Mouse (Mus musculus): Measurements from ENCODE around the gene Arpc5l. TPM values are rescaled to one million over a fixed set of nuclear protein-coding genes. Genes with fewer than 3 reads are reported as not detected.

The Arpc5l gene
- 129 and 136 TPM in 2 replicates for polyA plus RNA-seq (2015; fragmentation: Nextera tagmentation; extraction: Ambion mirVana)

DNA sequence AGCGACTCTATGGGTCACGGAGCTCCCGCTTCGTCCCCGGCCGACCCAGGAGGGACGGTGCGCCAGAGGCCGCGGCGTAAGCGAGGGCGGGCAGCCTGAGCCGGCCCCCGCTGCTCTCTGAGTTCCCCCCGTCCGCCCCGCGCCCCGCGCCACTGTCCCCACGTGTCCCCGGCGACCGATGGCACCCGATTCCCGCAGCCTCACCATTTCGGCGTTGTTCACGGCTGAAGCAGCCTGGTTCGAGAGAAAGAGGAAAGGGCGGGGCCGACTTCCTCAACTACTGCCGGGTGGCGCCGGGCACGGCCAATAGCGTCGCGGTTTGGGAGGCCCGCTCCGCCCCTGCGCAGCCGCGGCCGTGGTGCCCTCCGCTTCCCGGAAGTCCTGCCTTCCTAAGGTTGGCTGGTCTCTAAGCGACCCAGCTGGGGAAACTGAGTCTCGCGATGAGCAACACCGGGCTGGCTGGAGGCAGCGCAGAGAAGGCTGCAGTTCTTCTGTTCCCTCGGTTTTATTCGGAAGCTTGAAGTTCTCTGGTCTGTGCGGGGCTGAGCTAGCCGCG lies at the start of gene Arpc5l:
TSS of gene Arpc5l (plus strand) at position 469 of the 556 bp plus-strand sequence.
- Histone ChIP-seq H3K4me3 (peak within 1 kb of the TSS; percentile 86), H3K4me2 (peak within 1 kb of the TSS; percentile 89), H3K27me3 (replicated peaks) (no peaks in the 10 kb centered on the region), H3K9me3 (no peaks in the 10 kb centered on the region), H3K36me3 (replicated peaks) (peaks cover 24% of the 10 kb centered on the region), H3K9ac (peak within 1 kb of the TSS; percentile 88), H3K27ac (peak within 1 kb of the TSS; percentile 89), H3K4me1 (peaks cover 53% of the 10 kb centered on the region)
- under 1% methylated on average over 57 of the region's 58 CpGs for WGBS
- peak; percentile 89 for ATAC-seq (replicated peaks)

DNA sequence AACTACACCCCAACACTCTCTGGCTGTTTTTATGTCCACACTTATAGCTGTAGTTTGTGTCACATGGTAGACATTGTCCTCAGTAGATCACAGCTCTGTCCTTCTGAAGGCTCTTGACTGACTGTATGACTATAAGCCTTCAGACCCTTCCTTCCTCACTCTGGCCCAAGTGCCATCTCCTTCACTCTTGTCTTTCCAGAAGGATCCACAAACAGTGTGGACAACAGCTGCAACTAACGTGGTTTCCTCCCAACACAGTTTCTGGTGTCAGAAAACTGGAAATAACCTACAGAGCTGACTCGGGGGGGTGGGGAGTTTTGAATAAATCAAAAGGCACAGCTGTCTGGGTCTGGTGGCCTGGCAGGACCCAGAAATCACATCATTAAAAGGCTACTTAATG lies 49.1 kb upstream of the Arpc5l start:
- H3K4me2 ChIP-seq: no peak overlapping the region
- 84% methylated on average over 2 of the region's 2 CpGs for WGBS
- no peak overlapping the region for H3K9ac ChIP-seq
- no peaks in the 10 kb centered on the region for H3K36me3 ChIP-seq (replicated peaks)
- H3K4me3 ChIP-seq: no peak overlapping the region
- H3K9me3 ChIP-seq: no peaks in the 10 kb centered on the region
- ATAC-seq (replicated peaks): no peak
- no peaks in the 10 kb centered on the region for H3K27me3 ChIP-seq (replicated peaks)
- H3K27ac ChIP-seq: no peak overlapping the region
- H3K4me1 ChIP-seq: no peaks in the 10 kb centered on the region

- H3K9me3 ChIP-seq: no peaks in the 10 kb centered on the region
- H3K9ac ChIP-seq: no peak overlapping the region
- H3K4me3 ChIP-seq: no peak overlapping the region
- no peaks in the 10 kb centered on the region for H3K36me3 ChIP-seq (replicated peaks)
- no peak overlapping the region for H3K4me2 ChIP-seq
- WGBS: 89% methylated on average over 5 of the region's 5 CpGs
- no peak overlapping the region for H3K27ac ChIP-seq
- no peaks in the 10 kb centered on the region for H3K4me1 ChIP-seq
- ATAC-seq (replicated peaks): no peak
- no peaks in the 10 kb centered on the region for H3K27me3 ChIP-seq (replicated peaks)
These were observed 47.4 kb upstream of the Arpc5l start for GRCm38 (mm10) chr2:38957671-38958223.

DNA sequence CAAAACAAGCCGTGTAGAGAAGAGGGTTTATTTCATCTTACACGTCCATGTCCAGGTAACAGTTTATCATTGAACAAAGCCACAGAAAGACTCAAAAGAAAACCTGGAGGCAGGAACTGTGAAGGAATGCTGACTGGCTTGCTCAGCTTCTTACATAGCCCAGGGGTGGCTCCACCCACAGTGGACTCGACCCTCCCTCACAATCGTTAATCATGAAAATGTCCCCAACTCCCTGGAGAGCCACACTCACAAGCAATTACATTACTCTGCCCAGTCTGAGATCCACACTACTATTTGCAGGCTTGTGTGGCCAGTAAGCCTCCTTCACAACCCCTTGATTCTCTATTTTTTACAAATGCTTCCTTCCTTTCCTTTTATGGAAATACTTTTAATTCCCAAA lies 41.0 kb upstream of the Arpc5l start:
- no peak overlapping the region for H3K4me2 ChIP-seq
- ATAC-seq (replicated peaks): no peak
- no peaks in the 10 kb centered on the region for H3K9me3 ChIP-seq
- H3K36me3 ChIP-seq (replicated peaks): no peaks in the 10 kb centered on the region
- no peak overlapping the region for H3K27ac ChIP-seq
- no peaks in the 10 kb centered on the region for H3K27me3 ChIP-seq (replicated peaks)
- no peaks in the 10 kb centered on the region for H3K4me1 ChIP-seq
- H3K4me3 ChIP-seq: no peak overlapping the region
- H3K9ac ChIP-seq: no peak overlapping the region
- WGBS: 49% methylated on average over 4 of the region's 4 CpGs

- no peak overlapping the region for H3K4me2 ChIP-seq
- WGBS: 97% methylated on average over 2 of the region's 2 CpGs
- no peaks in the 10 kb centered on the region for H3K9me3 ChIP-seq
- H3K9ac ChIP-seq: no peak overlapping the region
- no peaks in the 10 kb centered on the region for H3K4me1 ChIP-seq
- H3K27ac ChIP-seq: no peak overlapping the region
- H3K4me3 ChIP-seq: no peak overlapping the region
- ATAC-seq (replicated peaks): no peak
- no peaks in the 10 kb centered on the region for H3K27me3 ChIP-seq (replicated peaks)
- no peaks in the 10 kb centered on the region for H3K36me3 ChIP-seq (replicated peaks)
These were observed 35.5 kb upstream of the Arpc5l start for GRCm38 (mm10) chr2:38969650-38970049.

DNA sequence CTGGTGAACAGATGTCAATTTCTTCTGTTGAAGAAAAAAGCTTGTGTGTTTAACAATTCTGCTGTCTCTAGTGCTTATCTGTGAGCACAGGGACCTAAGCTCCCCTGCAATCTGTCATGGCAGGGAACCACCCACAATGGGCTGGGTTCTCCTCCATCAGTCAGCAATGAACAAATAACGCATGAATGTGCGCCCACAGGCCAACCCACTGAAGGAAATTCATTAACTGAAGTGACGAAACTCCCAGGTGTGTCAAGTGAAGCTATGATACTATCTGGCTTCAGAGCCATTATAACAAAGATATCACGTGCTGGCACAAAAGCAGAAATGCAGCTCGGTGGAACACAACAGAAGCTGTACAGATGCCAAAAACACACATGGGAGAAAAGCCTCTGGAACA lies 35.1 kb upstream of the Arpc5l start:
- Histone ChIP-seq H3K4me2 (no peak overlapping the region), H3K27ac (no peak overlapping the region), H3K9me3 (no peaks in the 10 kb centered on the region), H3K9ac (no peak overlapping the region), H3K4me3 (no peak overlapping the region), H3K4me1 (no peaks in the 10 kb centered on the region), H3K36me3 (replicated peaks) (no peaks in the 10 kb centered on the region), H3K27me3 (replicated peaks) (no peaks in the 10 kb centered on the region)
- 83% methylated on average over 5 of the region's 5 CpGs for WGBS
- ATAC-seq (replicated peaks): no peak

- WGBS: 42% methylated on average over 2 of the region's 2 CpGs
- Histone ChIP-seq H3K4me2 (no peak overlapping the region), H3K27ac (no peak overlapping the region), H3K27me3 (replicated peaks) (no peaks in the 10 kb centered on the region), H3K36me3 (replicated peaks) (no peaks in the 10 kb centered on the region), H3K9ac (no peak overlapping the region), H3K9me3 (no peaks in the 10 kb centered on the region), H3K4me1 (no peaks in the 10 kb centered on the region), H3K4me3 (no peak overlapping the region)
- no peak for ATAC-seq (replicated peaks)
These were observed 31.9 kb upstream of the Arpc5l start for GRCm38 (mm10) chr2:38973223-38973622.

DNA sequence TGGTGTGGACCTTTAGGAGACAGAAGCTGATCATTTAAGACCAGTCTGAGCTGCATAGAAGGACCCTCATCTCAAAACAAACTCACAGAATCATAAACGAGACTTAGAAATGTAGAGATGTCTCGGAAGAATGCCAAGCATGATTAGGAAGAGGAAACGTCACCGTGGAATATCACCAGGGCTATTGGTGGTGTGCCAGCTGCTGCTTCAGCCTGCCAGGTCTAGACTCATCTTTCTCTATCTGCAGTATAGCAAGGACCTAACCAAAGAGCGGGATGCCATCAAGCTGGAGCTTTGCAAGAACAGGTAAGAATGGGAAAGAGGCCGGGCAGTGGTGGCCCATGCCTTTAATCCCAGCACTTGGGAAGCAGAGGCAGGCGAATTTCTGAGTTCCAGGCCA lies 31.4 kb upstream of the Arpc5l start:
- Histone ChIP-seq H3K9ac (no peak overlapping the region), H3K27me3 (replicated peaks) (no peaks in the 10 kb centered on the region), H3K9me3 (no peaks in the 10 kb centered on the region), H3K4me1 (no peaks in the 10 kb centered on the region), H3K27ac (no peak overlapping the region), H3K4me3 (no peak overlapping the region), H3K4me2 (no peak overlapping the region), H3K36me3 (replicated peaks) (no peaks in the 10 kb centered on the region)
- ATAC-seq (replicated peaks): no peak
- 86% methylated on average over 7 of the region's 7 CpGs for WGBS

- no peaks in the 10 kb centered on the region for H3K27me3 ChIP-seq (replicated peaks)
- H3K4me1 ChIP-seq: no peaks in the 10 kb centered on the region
- H3K27ac ChIP-seq: no peak overlapping the region
- H3K4me2 ChIP-seq: no peak overlapping the region
- no peak overlapping the region for H3K9ac ChIP-seq
- H3K36me3 ChIP-seq (replicated peaks): no peaks in the 10 kb centered on the region
- H3K9me3 ChIP-seq: no peaks in the 10 kb centered on the region
- no peak overlapping the region for H3K4me3 ChIP-seq
- no peak for ATAC-seq (replicated peaks)
- WGBS: 41% methylated on average over 2 of the region's 2 CpGs
These were observed 31.0 kb upstream of the Arpc5l start for GRCm38 (mm10) chr2:38974171-38974570.

GRCm38 (mm10) chr2:38975181-38975580 lies 30.0 kb upstream of the Arpc5l start:
- ATAC-seq (replicated peaks): no peak
- Histone ChIP-seq H3K4me2 (no peak overlapping the region), H3K27ac (no peak overlapping the region), H3K4me1 (no peaks in the 10 kb centered on the region), H3K9me3 (no peaks in the 10 kb centered on the region), H3K9ac (no peak overlapping the region), H3K4me3 (no peak overlapping the region), H3K36me3 (replicated peaks) (no peaks in the 10 kb centered on the region), H3K27me3 (replicated peaks) (no peaks in the 10 kb centered on the region)
- 86% methylated on average over 3 of the region's 3 CpGs for WGBS

GRCm38 (mm10) chr2:38975941-38976805 lies 29.0 kb upstream of the Arpc5l start:
- ATAC-seq (replicated peaks): no peak

DNA sequence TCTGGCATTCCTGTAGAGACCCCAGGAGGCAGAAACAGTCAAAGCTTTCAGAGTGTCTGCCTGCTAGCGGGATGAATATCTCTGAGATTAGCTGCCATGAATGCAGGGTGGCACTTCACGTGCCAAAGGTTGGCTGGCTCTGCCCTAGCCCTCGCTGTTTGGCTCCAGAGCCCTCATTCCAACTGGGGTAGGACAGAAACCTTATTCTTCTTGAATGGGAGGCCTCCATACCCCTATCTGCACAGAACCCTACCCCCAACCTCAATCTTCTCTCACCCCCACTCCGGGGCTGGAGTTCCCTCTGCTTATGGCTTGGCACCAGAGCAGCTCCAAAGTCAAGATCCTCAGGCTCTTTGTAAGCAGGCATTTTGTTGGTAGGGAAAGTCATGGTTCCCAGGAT lies 27.3 kb upstream of the Arpc5l start:
- no peak overlapping the region for H3K4me2 ChIP-seq
- no peak overlapping the region for H3K9ac ChIP-seq
- no peak overlapping the region for H3K27ac ChIP-seq
- no peaks in the 10 kb centered on the region for H3K9me3 ChIP-seq
- H3K4me1 ChIP-seq: no peaks in the 10 kb centered on the region
- no peaks in the 10 kb centered on the region for H3K36me3 ChIP-seq (replicated peaks)
- H3K4me3 ChIP-seq: no peak overlapping the region
- WGBS: 75% methylated on average over 4 of the region's 4 CpGs
- no peak for ATAC-seq (replicated peaks)
- no peaks in the 10 kb centered on the region for H3K27me3 ChIP-seq (replicated peaks)

More at GRCm38 (mm10) chr2:38975941-38976805, 29.0 kb upstream of the Arpc5l start:
- Histone ChIP-seq H3K9ac (no peak overlapping the region), H3K27ac (no peak overlapping the region), H3K9me3 (no peaks in the 10 kb centered on the region), H3K4me1 (no peaks in the 10 kb centered on the region), H3K27me3 (replicated peaks) (no peaks in the 10 kb centered on the region), H3K4me2 (no peak overlapping the region), H3K36me3 (replicated peaks) (no peaks in the 10 kb centered on the region), H3K4me3 (no peak overlapping the region)
- WGBS: 82% methylated on average over 21 of the region's 21 CpGs

All from midbrain, embryonic 15.5 days (tissue).